Mouse (Mus musculus) right cerebral cortex, postnatal 14 days (tissue): ENCODE measurements around the gene Gm4767.
"Not testable (repeated sequence)": the region's sequence is repeated elsewhere in the genome, so short reads cannot be mapped to it uniquely, and the experiment has no call there.

ENCODE experiments used
- DNase-seq: peaks from one replicate; pipeline ENCODE4 v3.0.0; 2022

Gm4767 gene

GRCm38 (mm10) chr10:81811899-81812298 lies at the start of gene Gm4767:
Gene Gm4767, plus strand, starts transcription at chr10:81812186.
- DNase-seq, result peak; percentile 2

- DNase-seq, result not testable (repeated sequence)
Measured at GRCm38 (mm10) chr10:81770506-81771403, 41.2 kb upstream of the Gm4767 start, which contains the start of gene Gm3055. Gene Gm3055, minus strand, starts transcription at chr10:81771161.

DNA sequence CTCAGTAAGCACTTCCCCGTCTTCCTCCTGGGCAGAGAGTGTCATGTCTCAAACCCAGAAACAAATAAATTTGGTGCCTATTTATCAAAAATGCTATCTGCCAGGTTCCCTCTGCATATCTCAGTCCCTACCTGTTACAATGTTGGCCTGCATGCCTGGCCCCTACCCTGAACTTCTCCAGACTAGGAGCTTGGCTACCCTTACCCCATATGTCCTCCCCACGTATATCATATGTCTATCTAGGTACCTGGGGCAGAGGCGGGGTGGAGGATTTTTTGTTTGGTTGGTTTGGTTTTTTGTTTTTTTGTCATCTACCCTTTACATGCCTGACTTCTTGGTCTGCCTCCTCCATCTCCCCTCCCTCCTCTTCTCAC lies 40.6 kb upstream of the Gm4767 start:
- DNase-seq, result not testable (repeated sequence)

DNA sequence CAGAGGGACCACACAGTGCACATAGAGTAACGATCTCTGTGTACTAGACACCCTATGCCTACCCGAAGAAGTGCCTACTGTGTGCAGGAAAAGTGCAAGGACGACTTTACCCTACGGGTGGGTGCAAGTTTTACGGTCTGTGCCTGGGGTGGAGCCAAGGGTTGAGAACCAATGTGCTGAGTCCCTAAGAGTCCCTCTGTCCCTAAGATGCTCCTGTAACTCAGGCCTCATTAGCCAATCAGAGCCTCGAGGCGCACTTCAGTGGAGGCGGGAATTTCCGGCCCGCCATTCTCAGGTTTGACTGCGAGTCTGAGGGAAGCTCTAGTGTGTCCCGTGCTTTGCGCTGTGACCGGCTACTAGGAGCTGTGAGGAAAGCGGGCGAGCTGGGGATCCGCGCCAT lies 34.2 kb downstream of the Gm4767 start:
- not testable (repeated sequence) for DNase-seq

GRCm38 (mm10) chr10:81863409-81864407 lies 51.7 kb downstream of the Gm4767 start, which contains the start of gene Gm32687:
Gene Gm32687, plus strand, starts transcription at chr10:81863934.
- peak; percentile 2 for DNase-seq
